Mouse (Mus musculus) erythroblast, embryonic 14.5 days (primary cell): Measurements from ENCODE around the gene Serpinb3d.
"Not testable (repeated sequence)": the region's sequence is repeated elsewhere in the genome, so short reads cannot be mapped to it uniquely, and the experiment has no call there.

Experiments used
- GATA1 ChIP-seq: IDR thresholded peaks from 2 replicates; pipeline ENCODE4 v1.6.1; 2012; ENCODE audit warnings: low read length, inconsistent platforms, mixed read lengths
- TAL1 ChIP-seq: IDR thresholded peaks from 3 replicates; pipeline ENCODE4 v1.6.1; 2012; ENCODE audit warnings: low read length, inconsistent platforms, mixed read lengths

GRCm38 (mm10) chr1:107034236-107034635 lies 49.1 kb downstream of the Serpinb3d start:
- not testable (repeated sequence) for TF ChIP-seq TAL1, GATA1
